Mouse (Mus musculus) intestine, embryonic 16.5 days (tissue): ENCODE results near the gene Sirpa. TPM values are rescaled to one million over a fixed set of nuclear protein-coding genes. Genes with fewer than 3 reads are reported as not detected.

Experiments
- ATAC-seq: fragments of 200-750 bp; cut with Nextera tagmentation; 2 replicates; pipeline ENCODE4 v1.8.0; 2017; ENCODE audit warnings: moderate TSS enrichment, moderate library complexity
- H3K27ac ChIP-seq: fragments of 300-500 bp; sonication (generic); 2 replicates; pipeline ENCODE4 v1.5.1; 2014; ENCODE audit warnings: mild to moderate bottlenecking, low read length
- H3K27me3 ChIP-seq: fragments of 300-500 bp; sonication (generic); replicated peaks from 2 replicates; pipeline ENCODE4 v1.6.1; 2014; ENCODE audit warnings: low read length, control low read depth, mixed read lengths; ENCODE audit not compliant: control insufficient read depth, insufficient read depth
- H3K36me3 ChIP-seq: fragments of 300-500 bp; sonication (generic); 2 replicates; pipeline ENCODE4 v1.6.1; 2014; ENCODE audit warnings: low read length, control low read depth; ENCODE audit not compliant: control insufficient read depth, insufficient read depth
- H3K4me1 ChIP-seq: fragments of 300-500 bp; sonication (generic); 2 replicates; pipeline ENCODE4 v1.6.1; 2014; ENCODE audit warnings: low read length, control low read depth, mixed read lengths; ENCODE audit not compliant: control insufficient read depth, insufficient read depth
- H3K4me2 ChIP-seq: fragments of 300-500 bp; sonication (generic); 2 replicates; pipeline ENCODE4 v1.6.1; 2014; ENCODE audit warnings: low read depth, low read length, control low read depth
- H3K4me3 ChIP-seq: fragments of 300-500 bp; sonication (generic); 2 replicates; pipeline ENCODE4 v1.5.1; 2014; ENCODE audit warnings: mild to moderate bottlenecking, low read length
- H3K9ac ChIP-seq: fragments of 300-500 bp; sonication (generic); 2 replicates; pipeline ENCODE4 v1.6.1; 2014; ENCODE audit warnings: low read depth, low read length
- H3K9me3 ChIP-seq: fragments of 300-500 bp; sonication (generic); 2 replicates; pipeline ENCODE4 v1.6.1; 2016; ENCODE audit warnings: low read length, control low read depth; ENCODE audit not compliant: control insufficient read depth
- WGBS: fragments of 180-500 bp; shearing (Covaris S2); extraction: QIAGEN DNeasy Blood & Tissue Kit; methylation state at CpG from one replicate; pipeline ENCODE4 v1.1.7; 2014; 5-methylcytosine and 5-hydroxymethylcytosine counted together
- polyA plus RNA-seq: library from polyadenylated mRNA; unstranded; fragments of >200 nt; fragmentation: Nextera tagmentation; extraction: Ambion mirVana; gene quantifications from 2 replicates; pipeline ENCODE4 v1.2.1, GENCODE M21; 2015

The Sirpa gene
- polyA plus RNA-seq, 1 experiment from 2014 or later, result 17.6 TPM

GRCm38 (mm10) chr2:129627133-129627532 is 34.5 kb downstream of the Sirpa start:
- no peak overlapping the region for H3K4me2 ChIP-seq
- H3K36me3 ChIP-seq, result no peaks in the 10 kb centered on the region; the same call in 1 of the 2 replicates
- no peak for ATAC-seq
- no peak overlapping the region for H3K27ac ChIP-seq
- no peak overlapping the region for H3K9ac ChIP-seq
- no peaks in the 10 kb centered on the region for H3K4me1 ChIP-seq
- no peaks in the 10 kb centered on the region for H3K9me3 ChIP-seq
- no peak overlapping the region for H3K4me3 ChIP-seq
- WGBS, result 89% methylated on average over 5 of the region's 5 CpGs
- H3K27me3 ChIP-seq, result no peaks in the 10 kb centered on the region

GRCm38 (mm10) chr2:129627811-129628210 is 35.2 kb downstream of the Sirpa start:
- H3K27ac ChIP-seq, result no peak overlapping the region
- no peak for ATAC-seq

GRCm38 (mm10) chr2:129628456-129629185 is 36.0 kb downstream of the Sirpa start:
- H3K27ac ChIP-seq, result no peak overlapping the region
- ATAC-seq, result no peak
- 90% methylated on average over 6 of the region's 6 CpGs for WGBS

More at GRCm38 (mm10) chr2:129627811-129628210, 35.2 kb downstream of the Sirpa start:
- no peak overlapping the region for H3K4me2 ChIP-seq
- H3K4me3 ChIP-seq, result no peak overlapping the region
- no peaks in the 10 kb centered on the region; the same call in 1 of the 2 replicates for H3K36me3 ChIP-seq
- no peaks in the 10 kb centered on the region for H3K9me3 ChIP-seq
- H3K9ac ChIP-seq, result no peak overlapping the region
- WGBS, result 76% methylated on average over 13 of the region's 13 CpGs
- no peaks in the 10 kb centered on the region for H3K27me3 ChIP-seq
- H3K4me1 ChIP-seq, result no peaks in the 10 kb centered on the region

GRCm38 (mm10) chr2:129629786-129630531 is 37.3 kb downstream of the Sirpa start:
- no peaks in the 10 kb centered on the region; the same call in 1 of the 2 replicates for H3K36me3 ChIP-seq
- H3K4me3 ChIP-seq, result no peak overlapping the region
- H3K9me3 ChIP-seq, result no peaks in the 10 kb centered on the region
- H3K9ac ChIP-seq, result no peak overlapping the region
- H3K27ac ChIP-seq, result no peak overlapping the region
- no peak overlapping the region for H3K4me2 ChIP-seq
- H3K4me1 ChIP-seq, result no peaks in the 10 kb centered on the region
- 95% methylated on average over 15 of the region's 15 CpGs for WGBS
- H3K27me3 ChIP-seq, result no peaks in the 10 kb centered on the region
- no peak for ATAC-seq

More at GRCm38 (mm10) chr2:129628456-129629185, 36.0 kb downstream of the Sirpa start:
- Histone ChIP-seq H3K36me3 (no peaks in the 10 kb centered on the region; the same call in 1 of the 2 replicates), H3K9me3 (no peaks in the 10 kb centered on the region), H3K4me1 (no peaks in the 10 kb centered on the region), H3K27me3 (no peaks in the 10 kb centered on the region), H3K4me3 (no peak overlapping the region), H3K9ac (no peak overlapping the region), H3K4me2 (no peak overlapping the region)

GRCm38 (mm10) chr2:129630532-129630886 is 37.9 kb downstream of the Sirpa start:
- 93% methylated on average over 3 of the region's 3 CpGs for WGBS
- Histone ChIP-seq H3K9me3 (no peaks in the 10 kb centered on the region), H3K4me1 (no peaks in the 10 kb centered on the region), H3K27me3 (no peaks in the 10 kb centered on the region), H3K4me3 (no peak overlapping the region), H3K9ac (no peak overlapping the region), H3K36me3 (no peaks in the 10 kb centered on the region; the same call in 1 of the 2 replicates), H3K27ac (no peak overlapping the region), H3K4me2 (no peak overlapping the region)
- no peak for ATAC-seq

- Histone ChIP-seq H3K4me1 (no peaks in the 10 kb centered on the region), H3K9ac (no peak overlapping the region), H3K4me2 (no peak overlapping the region), H3K36me3 (no peaks in the 10 kb centered on the region; the same call in 1 of the 2 replicates), H3K27ac (no peak overlapping the region), H3K4me3 (no peak overlapping the region), H3K9me3 (no peaks in the 10 kb centered on the region), H3K27me3 (no peaks in the 10 kb centered on the region)
- 87% methylated on average over 7 of the region's 7 CpGs for WGBS
- ATAC-seq, result no peak
Measured at GRCm38 (mm10) chr2:129630978-129631660, 38.5 kb downstream of the Sirpa start.

GRCm38 (mm10) chr2:129632324-129632723 is 39.7 kb downstream of the Sirpa start:
- Histone ChIP-seq H3K27me3 (no peaks in the 10 kb centered on the region), H3K4me3 (no peak overlapping the region), H3K4me1 (no peaks in the 10 kb centered on the region), H3K27ac (no peak overlapping the region), H3K9me3 (no peaks in the 10 kb centered on the region), H3K36me3 (no peaks in the 10 kb centered on the region; the same call in 1 of the 2 replicates), H3K9ac (no peak overlapping the region), H3K4me2 (no peak overlapping the region)
- WGBS, result 91% methylated on average over 7 of the region's 7 CpGs
- ATAC-seq, result no peak

GRCm38 (mm10) chr2:129633077-129633732 is 40.6 kb downstream of the Sirpa start:
- H3K4me2 ChIP-seq, result no peak overlapping the region
- H3K27ac ChIP-seq, result no peak overlapping the region
- ATAC-seq, result peak; percentile 59
- H3K4me3 ChIP-seq, result no peak overlapping the region
- H3K36me3 ChIP-seq, result no peaks in the 10 kb centered on the region; the same call in 1 of the 2 replicates
- H3K27me3 ChIP-seq, result no peaks in the 10 kb centered on the region
- 52% methylated on average over 9 of the region's 9 CpGs for WGBS
- no peak overlapping the region for H3K9ac ChIP-seq
- H3K4me1 ChIP-seq, result no peaks in the 10 kb centered on the region
- no peaks in the 10 kb centered on the region for H3K9me3 ChIP-seq

GRCm38 (mm10) chr2:129633982-129634381 is 41.3 kb downstream of the Sirpa start:
- 68% methylated on average over 3 of the region's 3 CpGs for WGBS
- Histone ChIP-seq H3K4me1 (no peaks in the 10 kb centered on the region), H3K4me3 (no peak overlapping the region), H3K9me3 (no peaks in the 10 kb centered on the region), H3K9ac (no peak overlapping the region), H3K4me2 (no peak overlapping the region), H3K27me3 (no peaks in the 10 kb centered on the region), H3K36me3 (no peaks in the 10 kb centered on the region; the same call in 1 of the 2 replicates), H3K27ac (no peak overlapping the region)
- ATAC-seq, result no peak
